Mouse (Mus musculus) frontal cortex, postnatal 14 days (tissue): ENCODE results near the gene Yif1a.

Experiments used
- DNase-seq, 2 experiments: peaks; one replicate each; pipeline ENCODE4 v3.0.0; 2022; ENCODE audit warnings: low spot score in 2 of 2

Yif1a gene

DNA sequence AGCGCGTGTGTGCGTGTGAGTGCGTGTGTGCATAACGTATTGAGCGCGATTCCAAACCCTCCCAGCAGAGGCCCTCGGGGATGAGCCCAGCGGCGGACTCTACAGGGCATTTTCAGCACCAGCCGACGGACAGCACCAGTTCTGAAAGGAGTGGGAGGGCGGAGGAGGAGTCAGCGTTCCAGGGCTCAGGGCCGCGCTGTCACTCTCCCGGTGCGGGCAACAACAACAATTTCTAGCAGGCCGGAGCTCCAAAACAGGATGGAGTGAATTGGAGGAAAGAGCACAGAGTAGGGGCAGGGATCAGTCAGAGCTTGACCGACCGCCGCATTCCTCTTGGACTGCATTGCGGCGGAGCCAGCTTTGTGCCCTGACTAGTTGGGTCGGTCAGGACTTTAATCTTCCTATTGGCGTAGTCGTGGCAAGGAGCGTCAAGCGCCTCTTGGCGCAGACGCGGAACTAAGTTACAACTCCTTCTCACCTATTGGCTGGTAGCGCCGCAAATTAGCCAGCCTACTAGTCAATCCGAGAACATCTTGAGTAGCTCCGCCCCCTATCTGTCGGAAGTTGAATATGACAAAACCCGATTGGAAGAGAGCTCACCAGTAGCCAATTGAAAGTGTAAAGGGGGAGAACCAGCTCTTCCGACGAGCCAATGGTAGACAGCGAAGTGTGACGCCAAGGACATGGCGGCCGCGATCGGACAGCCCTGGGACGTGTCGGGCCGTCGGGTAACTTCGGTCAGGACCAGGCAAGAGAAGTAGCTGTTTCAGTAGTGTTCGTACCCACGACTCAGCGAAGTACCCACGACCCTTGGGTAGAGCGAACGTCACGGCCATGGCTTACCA lies at the start of gene Yif1a:
Gene Yif1a, plus strand, starts transcription at position 655 of the 845 bp plus-strand sequence.
- DNase-seq: peak; percentile 92 to 96

DNA sequence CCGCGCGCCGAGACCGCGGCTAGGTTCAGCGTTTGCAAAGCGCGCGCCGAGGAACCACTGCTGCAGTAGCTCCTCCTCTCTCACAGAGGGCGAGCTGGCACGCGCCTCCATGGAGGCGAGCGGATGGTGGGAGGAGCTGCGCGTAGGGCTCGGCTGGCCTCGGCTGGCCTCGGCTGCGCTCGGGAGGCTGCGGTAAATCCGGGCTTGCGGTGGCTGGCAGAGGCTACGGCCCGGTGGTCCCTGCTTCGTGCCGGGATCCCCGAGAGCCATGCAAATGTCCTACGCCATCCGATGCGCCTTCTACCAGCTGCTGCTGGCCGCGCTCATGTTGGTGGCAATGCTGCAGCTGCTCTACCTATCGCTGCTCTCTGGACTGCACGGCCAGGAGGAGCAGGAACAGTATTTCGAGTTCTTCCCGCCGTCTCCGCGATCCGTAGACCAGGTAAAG lies 49.6 kb upstream of the Yif1a start, which contains the start of the genes B4gat1 and AC124502.3:
Gene B4gat1, plus strand, starts transcription at position 118 of the 448 bp plus-strand sequence.
Gene AC124502.3, plus strand, starts transcription at position 183 of the 448 bp plus-strand sequence.
- DNase-seq: peak; percentile 82 to 87

DNA sequence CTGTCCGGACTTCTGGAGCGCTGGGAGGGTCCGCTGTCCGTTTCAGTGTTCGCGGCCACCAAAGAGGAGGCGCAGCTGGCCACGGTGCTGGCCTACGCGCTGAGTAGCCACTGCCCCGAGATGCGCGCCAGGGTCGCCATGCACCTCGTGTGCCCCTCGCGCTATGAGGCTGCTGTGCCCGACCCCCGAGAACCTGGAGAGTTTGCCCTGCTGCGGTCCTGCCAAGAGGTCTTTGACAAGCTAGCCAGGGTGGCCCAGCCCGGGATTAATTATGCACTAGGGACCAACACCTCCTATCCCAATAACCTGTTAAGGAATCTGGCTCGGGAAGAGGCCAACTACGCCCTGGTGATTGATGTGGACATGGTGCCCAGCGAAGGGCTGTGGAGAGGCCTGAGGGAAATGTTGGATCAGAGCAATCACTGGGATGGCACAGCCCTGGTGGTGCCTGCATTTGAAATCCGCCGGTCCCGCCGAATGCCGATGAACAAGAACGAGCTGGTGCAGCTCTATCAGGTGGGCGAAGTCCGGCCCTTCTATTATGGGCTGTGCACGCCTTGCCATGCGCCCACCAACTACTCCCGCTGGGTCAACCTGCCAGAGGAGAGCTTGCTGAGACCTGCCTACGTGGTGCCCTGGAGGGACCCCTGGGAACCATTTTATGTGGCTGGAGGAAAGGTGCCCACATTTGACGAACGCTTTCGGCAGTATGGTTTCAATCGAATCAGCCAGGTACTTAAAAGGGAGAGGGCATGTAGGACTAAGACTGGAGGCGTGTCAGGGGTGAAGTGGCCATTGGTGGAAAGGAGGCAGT lies 48.8 kb upstream of the Yif1a start:
- DNase-seq: no peak

DNA sequence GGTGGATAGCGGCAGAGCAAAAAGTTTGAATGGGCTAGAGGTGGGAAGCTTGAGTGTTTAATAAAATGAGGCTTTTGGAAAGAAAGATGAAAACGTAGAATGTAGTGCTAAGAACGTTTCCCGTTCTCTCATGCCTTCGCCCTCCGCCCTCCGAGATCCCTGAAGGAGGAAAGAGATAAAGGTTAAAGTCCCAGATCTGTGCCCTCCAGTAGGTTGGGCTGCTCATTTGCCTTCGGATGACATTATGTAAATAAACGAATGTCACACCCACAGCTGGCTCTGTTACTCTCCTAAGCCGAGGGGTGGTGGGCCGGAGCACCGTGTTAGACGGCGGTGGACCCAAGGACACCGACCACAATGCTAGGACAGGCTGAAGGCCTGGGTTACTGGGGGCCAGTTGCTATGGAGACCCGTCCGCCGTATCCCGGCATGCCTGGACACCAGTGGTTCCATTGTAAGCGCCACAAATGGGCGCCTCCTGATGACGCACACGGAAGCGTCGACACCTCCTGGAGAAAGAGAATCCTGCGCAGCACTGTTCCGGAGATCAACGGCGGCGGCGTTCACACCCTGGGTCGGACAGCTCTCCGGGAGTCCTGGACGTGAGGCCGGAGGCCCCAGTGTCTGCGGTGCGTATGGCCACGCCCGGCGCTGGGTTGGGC lies 47.3 kb upstream of the Yif1a start, which contains the start of gene Brms1:
Gene Brms1, plus strand, starts transcription at position 493 of the 662 bp plus-strand sequence.
- peak; percentile 83 to 85 for DNase-seq

DNA sequence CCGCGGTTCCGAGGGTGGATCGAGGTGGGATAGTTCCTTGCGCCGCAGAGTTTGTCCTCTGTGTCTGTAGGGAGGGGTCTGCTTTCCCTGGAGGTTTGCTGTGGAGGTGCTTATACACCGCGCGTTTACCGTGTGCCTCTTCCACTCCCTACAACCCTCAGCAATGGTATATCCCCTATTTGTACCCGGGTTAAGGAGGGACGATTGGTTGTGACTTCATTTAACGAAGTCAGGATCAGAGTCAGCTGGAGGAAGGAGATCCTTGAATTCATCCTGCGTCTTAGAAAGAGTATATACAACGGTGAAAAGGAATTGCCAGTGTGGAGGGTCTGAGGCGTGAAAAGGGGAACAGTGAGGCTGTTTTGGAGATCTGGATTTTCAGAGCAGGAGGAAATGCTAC lies 46.8 kb upstream of the Yif1a start:
- no peak for DNase-seq

DNA sequence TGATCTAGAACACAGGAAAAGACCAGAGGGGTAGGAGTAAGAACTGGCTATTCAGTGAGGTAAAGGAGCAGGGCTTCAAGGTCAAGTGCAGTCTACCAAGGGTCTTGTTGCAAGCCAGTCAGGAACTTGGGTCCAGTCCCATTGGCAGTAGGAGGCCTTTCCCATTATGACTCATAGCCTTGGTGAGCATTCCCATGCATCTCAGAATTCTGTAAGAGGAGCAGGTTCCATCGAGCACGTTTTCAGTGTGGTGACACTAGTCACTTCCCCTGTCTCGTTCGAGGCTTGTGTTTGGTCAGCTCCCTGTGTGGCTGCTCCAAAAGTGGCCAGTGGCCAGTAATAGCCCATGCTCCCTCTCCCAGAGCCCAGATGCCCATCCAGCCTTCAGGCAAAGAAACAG lies 42.8 kb upstream of the Yif1a start:
- DNase-seq: no peak

DNA sequence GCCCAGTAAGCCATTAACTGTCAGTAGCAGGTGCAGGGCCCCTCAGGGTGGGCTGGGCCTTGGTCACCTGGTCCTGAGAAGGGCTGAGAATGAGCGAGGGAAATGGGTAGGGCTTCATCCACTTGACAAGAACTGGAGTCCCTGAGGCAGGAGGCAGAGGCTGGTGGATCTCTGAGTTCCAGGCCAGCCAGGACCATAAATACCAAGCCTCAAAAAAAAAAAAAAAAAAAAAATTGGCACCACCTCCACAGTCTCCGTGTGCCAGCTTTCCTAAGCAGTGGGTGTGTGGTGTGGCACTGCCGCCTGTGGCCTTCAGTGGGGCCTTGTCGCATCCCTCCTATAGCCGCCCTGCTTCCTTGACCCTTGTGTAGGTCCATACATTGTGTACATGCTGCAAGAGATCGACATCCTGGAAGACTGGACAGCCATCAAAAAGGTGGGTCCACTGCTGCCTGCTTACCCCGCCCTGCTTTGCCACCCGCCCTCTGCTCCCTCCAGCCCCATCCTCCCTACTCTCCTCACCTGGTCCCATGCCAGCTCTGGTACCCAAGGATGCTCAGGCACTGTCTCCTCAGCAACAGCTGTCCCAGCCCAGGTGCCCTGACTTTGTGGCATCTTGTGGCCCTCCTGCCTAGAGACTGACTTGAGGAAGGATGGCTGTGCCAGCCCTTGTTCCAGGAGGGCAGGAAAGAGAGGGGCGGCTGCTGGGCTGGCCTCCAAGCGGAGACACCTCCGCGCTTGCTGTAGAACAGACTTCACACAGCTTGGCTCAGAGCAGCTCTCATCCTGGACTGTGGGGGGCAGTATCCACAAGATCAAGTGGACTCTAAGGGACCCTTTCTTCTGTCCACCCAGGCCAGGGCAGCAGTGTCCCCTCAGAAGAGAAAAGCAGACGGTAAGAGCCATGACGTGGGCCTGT lies 39.9 kb upstream of the Yif1a start:
- DNase-seq: peak in 1 of 2 experiments; percentile 57

DNA sequence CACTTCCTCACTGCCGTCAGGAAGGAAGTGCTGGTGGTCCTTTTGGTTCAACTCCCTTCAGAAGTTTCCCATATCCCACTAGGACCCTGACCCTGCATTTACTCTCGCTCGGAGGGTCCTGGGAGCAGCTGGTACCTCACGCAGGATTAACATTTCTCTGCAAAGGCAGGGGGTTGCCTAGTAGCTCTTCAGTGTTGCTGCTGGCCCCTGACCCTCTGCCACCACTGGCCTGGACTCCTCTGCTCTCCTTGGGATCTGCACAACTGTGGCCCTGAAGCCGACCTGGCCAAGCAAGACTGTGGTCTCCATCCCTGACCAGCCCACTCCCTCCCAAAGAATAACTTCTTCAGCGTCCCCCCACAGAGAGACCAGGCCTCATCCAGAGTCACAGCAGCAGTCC lies 39.0 kb upstream of the Yif1a start:
- DNase-seq: no peak

DNA sequence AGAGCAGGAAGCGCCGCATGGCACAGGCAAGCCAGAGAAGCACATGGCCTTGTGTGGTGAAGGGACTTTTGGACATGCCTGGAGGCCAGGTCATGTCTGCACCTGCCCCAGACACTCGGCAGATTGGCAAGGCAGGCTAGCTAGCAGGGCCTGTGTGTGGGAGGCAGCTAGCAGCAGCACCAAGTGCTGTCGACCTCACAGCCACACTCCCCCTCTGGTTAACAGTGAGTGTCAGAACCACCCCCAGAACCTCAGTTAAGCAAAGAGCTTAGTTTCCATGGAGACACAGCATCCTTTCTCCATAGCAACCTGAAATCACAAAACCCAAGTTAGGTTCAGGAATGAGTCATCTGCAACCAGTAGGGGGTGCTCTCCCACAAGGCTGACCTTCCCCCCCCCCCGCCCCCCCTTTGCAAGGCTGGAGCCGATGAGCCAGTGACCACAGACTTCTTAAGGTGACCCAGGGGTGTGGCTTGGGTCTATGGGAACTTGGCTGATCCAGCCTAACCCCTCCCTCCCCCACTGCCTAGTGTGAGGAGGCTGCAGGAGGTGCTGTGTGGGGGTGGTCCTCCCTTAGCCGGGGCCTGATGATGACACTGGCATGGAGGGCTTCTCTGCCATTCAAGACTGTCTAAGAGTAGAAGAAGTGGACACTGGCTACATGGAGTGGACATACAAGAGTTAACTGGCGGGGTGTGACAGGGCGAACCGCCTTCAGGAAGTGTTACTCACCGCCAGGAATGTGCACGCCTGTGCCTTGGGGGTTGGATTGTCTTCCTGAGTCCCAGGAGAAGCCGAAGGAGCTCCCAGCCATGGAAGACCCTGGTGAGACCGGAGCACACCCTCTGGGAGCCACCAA lies 38.1 kb upstream of the Yif1a start, which contains the start of gene Rin1:
Gene Rin1, plus strand, starts transcription at position 435 of the 859 bp plus-strand sequence.
- DNase-seq: peak in 1 of 2 experiments; percentile 51

DNA sequence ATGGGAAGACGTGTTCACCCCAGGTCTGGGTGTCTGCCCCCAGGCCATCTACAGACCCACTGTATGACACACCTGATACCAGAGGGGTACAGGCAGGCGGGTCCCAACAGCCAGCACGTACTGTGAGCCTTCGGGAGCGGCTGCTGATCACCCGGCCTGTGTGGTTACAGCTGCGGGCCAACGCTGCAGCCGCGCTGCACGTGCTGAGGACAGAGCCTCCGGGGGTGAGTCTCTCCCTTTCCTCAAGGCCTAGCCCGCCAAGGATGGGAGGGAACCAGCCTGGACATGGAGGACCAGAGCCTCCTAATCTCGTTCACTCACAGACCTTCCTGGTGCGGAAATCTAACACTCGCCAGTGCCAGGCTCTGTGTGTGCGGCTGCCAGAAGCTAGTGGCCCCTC lies 37.3 kb upstream of the Yif1a start:
- DNase-seq: no peak

DNA sequence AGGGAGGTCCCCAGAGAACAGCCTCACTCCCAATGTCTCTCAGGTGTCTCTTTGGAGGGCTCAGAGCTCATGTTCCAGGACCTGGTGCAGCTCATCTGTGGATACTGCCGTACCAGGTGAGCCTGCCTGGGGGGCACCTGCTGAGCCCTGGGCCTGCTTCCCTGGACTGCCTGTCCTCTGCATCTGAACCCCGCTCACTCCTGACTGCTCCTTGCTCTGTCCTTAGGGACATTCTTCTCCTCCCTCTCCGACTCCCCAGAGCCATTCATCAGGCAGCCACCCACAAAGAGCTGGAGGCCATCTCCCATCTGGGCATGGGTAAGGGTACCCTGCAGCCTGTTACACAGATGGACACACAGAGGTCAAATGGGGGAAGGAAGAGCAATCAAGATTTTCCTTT lies 36.8 kb upstream of the Yif1a start:
- no peak for DNase-seq

DNA sequence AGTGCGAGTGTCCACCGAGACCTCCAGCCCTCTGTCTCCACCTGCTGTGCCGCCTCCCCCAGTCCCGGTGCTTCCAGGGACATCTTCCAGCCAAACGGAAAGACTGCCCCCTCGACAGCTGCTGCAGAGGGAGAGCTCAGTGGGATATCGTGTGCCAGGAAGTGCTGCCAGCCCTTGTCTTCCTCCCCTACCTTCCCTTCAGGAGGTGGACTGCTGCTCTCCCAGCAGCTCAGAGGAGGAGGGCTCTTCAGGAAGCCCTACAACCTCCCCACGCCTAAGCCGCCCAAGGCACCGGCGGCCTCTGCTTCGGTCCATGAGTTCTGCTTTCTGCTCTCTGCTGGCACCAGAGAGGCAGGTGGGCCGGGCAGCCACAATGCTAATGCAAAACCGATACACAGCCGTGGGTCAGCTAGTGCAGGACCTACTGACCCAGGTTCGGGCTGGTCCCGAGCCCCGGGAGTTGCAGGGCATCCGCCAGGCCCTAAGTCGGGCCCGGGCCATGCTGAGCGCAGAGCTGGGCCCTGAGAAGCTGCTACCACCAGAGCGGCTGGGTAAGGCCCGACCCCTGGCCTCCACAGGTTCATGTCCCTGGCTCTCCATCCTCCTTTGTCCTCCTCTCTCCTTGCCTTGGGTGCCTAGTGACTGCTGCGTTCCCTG lies 36.0 kb upstream of the Yif1a start:
- DNase-seq: no peak

DNA sequence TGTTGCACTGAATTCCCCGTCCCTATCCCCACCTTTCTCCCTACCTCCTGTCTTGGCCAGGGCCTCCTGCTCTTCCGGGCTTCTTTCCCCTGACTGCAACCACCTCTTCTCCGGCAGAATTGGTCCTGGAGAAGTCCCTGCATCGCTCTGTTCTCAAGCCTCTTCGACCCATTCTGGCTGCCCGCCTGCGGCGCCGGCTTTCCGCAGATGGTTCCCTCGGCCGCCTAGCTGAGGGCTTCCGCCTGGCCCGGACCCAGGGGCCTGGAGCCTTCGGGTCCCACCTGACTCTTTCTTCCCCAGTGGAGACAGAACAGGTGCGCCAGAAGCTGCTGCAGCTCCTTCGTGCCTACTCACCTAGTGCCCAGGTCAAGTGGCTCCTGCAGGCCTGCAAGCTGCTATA lies 35.5 kb upstream of the Yif1a start:
- no peak for DNase-seq

DNA sequence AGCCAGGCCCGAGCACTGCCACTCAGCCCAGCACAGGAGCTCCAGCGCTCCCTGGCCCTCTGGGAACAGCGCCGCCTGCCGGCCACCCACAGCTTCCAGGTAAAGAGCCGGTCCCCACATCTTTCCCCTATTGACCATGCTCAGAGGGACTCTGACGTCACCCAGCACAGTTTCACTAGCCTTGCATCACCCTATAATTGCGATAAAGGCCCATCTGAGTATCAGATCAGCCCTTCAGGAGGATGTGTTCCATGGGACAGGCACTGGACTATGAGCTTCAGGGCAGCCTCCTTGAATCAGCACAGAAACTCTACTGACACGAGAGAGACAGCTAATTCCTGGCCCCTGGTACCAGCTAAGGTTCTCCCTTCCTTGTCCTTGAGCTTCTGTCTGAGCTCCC lies 34.4 kb upstream of the Yif1a start:
- no peak for DNase-seq

DNA sequence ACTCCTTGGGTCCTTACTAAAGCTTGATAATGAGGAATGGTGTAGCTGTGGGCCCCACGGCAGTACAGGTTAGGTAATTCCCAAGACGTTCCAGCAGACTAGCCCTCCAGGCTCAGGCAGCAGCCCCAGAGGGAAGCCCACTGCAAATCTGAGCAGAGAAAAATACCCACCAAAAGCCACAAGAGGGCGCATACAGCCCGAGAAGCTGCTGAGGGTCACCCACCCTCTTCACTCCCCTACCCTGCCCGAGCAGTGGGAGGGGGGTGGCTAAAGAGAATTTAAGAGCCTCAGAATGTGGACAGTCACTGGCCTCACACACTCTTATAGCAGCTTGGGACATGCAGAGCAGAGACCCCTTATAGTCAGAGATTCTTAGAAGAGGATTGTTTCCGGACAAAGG lies 32.1 kb upstream of the Yif1a start:
- DNase-seq: no peak

DNA sequence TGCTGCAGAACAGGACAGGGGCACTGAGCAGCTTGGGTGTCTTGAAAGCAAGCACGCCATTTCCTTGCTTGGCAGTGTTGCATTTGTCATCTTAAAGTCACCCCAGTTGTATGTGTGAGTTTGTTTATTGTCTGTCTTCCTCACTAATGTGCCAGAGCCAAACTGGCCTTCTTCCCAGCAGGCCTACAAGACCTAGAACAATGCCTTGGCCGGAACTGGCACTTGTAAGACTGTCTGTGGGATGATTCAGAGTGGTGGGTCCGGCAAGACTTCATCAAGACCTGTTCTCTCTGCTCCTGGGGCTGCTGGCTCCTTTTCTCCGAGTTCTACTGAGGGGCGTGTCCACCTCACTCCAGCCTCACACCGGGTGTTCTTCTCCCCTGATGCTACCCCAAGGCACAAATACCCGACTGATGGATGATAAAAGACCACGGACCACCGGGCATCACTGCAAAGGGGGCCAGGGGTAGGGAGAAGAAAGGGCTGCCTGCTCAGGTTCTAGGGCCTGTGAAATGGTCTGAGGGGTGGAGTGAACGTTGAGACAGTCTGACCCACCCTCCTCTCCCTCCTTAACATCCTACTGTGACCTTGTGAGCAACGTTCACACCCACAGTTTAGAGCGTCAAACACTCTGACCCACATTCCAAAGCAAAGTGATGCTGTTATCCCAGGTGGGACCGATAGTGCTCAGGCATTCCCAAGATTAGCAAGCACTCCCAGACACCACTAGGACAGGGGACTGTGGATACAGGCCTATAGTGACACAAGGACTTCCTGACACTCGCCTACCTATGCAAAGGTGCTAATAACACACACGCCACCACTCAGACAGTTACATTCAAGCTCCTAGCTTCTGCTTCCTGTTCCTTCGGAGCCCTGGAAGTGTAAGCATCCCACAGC lies 30.2 kb upstream of the Yif1a start:
- DNase-seq: no peak

DNA sequence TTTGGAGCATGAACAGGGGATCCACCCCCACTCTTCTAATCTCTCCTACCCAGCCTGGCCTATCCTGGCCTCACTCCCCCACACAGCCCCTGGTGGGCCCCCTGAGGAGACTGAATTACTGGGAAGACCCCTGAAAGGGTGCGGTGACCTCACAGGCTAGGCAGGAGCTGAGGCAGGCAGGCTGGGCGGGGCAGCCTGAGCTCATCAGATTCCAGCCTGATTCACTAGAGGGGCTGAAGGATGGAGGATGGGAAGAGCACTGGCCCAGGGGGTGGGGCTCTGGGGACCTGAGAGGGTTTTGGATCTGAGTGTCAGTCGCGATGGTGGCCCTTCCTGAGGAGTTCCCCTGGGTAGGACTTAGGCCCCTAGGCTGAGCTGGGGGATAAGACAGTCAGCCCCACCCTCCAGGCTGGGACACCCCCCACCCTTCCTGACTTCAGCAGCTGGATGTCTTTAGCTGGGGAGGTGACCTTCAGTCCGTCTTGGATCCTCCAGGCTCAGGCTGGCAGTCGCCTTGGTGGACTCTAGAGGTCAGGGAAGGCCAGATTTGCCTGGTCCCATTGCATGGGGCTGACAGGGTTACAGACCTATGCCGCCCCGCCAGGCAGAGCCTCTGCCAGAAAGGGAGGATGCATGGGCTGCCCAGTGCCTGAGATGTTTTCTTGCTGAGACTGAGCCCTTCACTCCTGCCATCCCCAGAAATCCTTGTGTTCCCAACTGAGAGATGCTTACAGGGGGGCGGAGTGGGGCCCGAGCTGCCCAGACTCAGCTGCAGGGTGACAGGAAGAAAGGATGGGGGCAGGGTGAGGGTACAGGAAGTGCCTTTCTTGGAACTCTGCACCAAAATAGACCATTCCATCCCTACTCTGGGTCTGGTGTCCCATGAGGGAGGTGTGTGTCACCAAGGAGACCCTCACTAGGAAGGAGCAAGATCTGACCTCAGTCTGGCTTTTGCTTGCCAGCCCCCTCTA lies 29.3 kb upstream of the Yif1a start:
- DNase-seq: no peak
